Mouse (Mus musculus): ENCODE results near the gene Slc24a3.

Gene Slc24a3

GRCm38 (mm10) chr2:145656121-145656520 lies 488.6 kb downstream of the Slc24a3 start:
- no peak for DNase-seq

GRCm38 (mm10) chr2:145656716-145657115 lies 489.2 kb downstream of the Slc24a3 start:
- DNase-seq = no peak

GRCm38 (mm10) chr2:145661242-145661641 lies 493.7 kb downstream of the Slc24a3 start:
- no peak for DNase-seq

GRCm38 (mm10) chr2:145663899-145664298 lies 496.3 kb downstream of the Slc24a3 start:
- no peak for DNase-seq

- DNase-seq = no peak
These were observed 496.8 kb downstream of the Slc24a3 start for GRCm38 (mm10) chr2:145664311-145664710.

- no peak for DNase-seq
These were observed 500.6 kb downstream of the Slc24a3 start for GRCm38 (mm10) chr2:145668135-145668534.

GRCm38 (mm10) chr2:145670131-145670530 lies 502.6 kb downstream of the Slc24a3 start:
- DNase-seq = no peak

GRCm38 (mm10) chr2:145674496-145675141 lies 507.1 kb downstream of the Slc24a3 start:
- no peak for DNase-seq

- DNase-seq = peak; percentile 78
These were observed 507.7 kb downstream of the Slc24a3 start, which contains the start of gene Rin2 for GRCm38 (mm10) chr2:145675142-145675755. TSS of gene Rin2 (plus strand) at chr2:145675215.

GRCm38 (mm10) chr2:145675756-145676543 lies 508.4 kb downstream of the Slc24a3 start:
- DNase-seq = peak; percentile 63

GRCm38 (mm10) chr2:145676544-145676925 lies 509.0 kb downstream of the Slc24a3 start:
- DNase-seq = no peak

GRCm38 (mm10) chr2:145676936-145677335 lies 509.4 kb downstream of the Slc24a3 start:
- no peak for DNase-seq

GRCm38 (mm10) chr2:145680141-145680540 lies 512.6 kb downstream of the Slc24a3 start:
- DNase-seq = no peak

GRCm38 (mm10) chr2:145680762-145681161 lies 513.2 kb downstream of the Slc24a3 start:
- DNase-seq = no peak

- no peak for DNase-seq
These were observed 514.1 kb downstream of the Slc24a3 start for GRCm38 (mm10) chr2:145681626-145682025.

GRCm38 (mm10) chr2:145682924-145683323 lies 515.4 kb downstream of the Slc24a3 start:
- no peak for DNase-seq

GRCm38 (mm10) chr2:145683536-145683935 lies 516.0 kb downstream of the Slc24a3 start:
- DNase-seq = peak; percentile 78

GRCm38 (mm10) chr2:145684151-145684550 lies 516.6 kb downstream of the Slc24a3 start:
- DNase-seq = no peak

GRCm38 (mm10) chr2:145684891-145685290 lies 517.3 kb downstream of the Slc24a3 start:
- no peak for DNase-seq

GRCm38 (mm10) chr2:145686017-145686416 lies 518.5 kb downstream of the Slc24a3 start:
- DNase-seq = no peak

- no peak for DNase-seq
These were observed 523.9 kb downstream of the Slc24a3 start for GRCm38 (mm10) chr2:145691367-145692009.

All from kidney, adult 11 months (tissue).